Mouse (Mus musculus) ES-CJ7 (cell line): ENCODE measurements around the gene Sgk2.

Experiments used
- DNase-seq: peaks from one replicate; pipeline ENCODE4 v3.0.0; 2011; ENCODE audit warnings: low read depth, low spot score

Gene Sgk2

DNA sequence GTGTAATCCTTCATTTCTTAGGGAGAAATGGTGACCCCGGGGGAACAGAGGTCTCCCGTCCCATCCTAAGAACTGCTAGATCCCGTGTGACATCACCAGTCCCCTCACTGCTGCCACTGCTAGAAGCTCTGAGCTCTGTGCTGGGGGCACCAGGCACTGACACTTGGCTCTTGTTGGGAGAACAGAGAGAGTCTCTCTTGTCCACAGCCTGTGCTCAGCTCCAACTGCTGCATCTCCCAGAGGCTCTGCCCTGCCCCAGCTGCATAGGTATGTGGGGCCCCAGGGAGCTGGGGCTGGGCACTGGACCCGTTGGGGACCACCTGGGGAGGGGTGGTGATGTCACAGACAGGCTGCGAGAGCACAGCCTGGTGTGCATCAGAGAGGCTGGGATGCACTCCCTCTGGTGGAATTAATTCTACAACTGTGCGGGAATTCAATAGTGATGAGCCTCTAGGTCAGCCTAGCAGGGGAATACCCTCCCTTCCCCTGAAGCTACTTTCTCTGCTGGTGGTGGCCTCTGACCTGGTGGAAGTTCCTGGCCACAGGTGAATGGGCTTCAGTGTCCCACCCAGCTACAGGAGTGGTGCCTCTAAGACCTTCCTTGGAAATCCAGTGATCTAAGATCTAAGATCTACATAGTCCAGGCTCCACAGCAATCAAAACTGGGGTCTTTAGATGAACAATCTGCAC is 4.4 kb downstream of the Sgk2 start:
- DNase-seq, result no peak

DNA sequence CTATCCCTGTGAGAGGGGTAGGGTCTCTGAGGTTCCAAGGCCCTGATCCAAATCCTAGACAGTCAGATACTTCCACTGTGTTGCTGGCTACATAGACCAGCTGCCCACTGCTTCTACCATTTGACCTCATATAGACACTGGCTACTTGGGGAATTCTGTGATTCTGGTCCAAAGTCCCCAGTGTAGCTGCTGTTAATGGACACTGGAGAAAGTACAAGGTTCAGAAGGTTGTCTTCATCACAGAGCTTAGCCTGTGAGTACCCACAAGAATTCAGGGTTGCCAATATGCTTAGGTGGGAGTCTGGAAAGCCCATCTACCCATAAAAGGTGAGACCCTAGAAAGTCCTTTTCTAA is 4.9 kb downstream of the Sgk2 start:
- no peak for DNase-seq

DNA sequence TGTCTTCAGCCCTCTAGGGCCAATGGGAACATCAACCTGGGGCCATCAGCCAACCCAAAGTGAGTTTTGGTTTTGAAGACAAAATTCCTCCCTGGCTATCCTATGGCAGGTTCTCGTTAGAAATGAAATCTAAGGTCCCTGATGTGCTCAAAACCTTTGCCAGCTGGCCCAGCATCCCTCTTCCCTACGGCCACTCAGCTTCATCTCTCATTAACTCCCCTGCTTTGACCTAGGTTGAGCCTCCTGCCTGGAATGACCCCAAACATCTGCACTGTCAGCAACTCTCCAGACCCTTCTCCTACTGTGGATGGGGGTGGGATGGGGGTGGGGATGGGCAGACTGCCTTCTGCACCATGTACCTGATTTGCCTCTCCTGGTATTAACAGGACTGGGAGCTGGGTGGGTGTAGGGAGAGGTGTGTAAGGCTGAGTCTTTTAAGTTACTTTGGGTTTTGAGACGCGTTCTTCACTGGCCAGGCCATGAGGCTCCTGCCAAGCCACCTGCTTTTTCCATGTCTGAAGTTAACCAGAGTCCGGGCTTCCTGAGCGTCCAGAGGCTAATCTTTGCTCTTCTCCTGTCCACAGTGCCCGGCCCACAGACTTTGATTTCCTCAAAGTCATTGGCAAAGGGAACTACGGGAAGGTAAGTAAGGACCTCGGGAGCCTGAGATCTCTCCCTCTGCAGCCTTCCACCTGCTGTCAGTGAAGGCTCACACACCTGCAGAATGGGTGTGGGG is 6.9 kb downstream of the Sgk2 start:
- no peak for DNase-seq

DNA sequence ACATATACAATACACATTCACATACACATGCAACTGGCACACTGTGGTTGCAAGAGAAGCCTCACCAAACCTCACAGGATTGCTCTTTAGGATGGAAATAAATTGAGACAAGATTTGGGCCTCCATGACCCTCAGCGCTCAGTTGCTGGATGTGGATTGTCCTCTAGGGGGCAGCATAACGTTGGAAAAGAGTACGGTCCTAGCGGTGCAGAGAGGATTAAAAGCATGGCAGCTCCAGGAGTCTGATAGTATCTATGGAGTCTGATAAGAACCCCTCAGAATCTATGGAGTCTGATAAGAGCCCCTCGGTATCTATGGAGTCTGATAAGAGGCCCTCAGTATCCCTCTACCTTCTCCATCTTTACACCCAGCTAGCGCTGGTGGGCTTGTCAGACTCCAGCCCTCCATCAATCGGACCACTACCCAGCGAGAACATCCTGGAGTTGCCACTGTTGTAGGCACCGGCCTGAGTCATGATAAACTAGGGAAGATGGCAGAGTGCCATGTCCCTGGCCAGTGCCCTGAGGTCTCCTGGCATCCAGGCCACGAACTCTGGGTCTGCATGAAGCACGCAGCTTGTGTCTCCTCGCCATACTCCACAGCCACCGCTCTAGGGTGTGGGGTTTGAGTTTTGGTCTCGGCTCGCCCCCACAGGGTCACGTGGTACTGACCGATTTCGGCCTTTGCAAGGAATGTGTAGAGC is 11.5 kb downstream of the Sgk2 start:
- DNase-seq, result peak; percentile 85

DNA sequence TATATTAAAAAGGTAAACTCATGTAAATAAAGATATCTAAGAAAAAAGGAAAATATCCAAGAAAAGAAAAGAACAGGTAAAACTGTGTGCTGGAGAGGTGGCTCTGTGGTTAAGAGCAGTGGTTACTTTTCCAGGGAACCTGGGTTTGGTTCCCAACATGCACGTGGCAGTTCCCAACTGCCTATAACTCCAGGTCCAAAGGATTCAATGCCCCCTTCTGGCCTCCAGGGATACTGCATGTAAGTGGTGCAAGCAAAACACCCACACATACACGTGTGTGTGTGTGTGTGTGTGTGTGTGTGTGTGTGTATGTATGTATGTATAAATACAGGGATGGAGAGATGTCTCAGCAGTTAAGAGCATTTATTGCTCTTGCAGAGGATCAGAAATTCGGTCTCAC is 12.6 kb downstream of the Sgk2 start:
- peak; percentile 87 for DNase-seq

DNA sequence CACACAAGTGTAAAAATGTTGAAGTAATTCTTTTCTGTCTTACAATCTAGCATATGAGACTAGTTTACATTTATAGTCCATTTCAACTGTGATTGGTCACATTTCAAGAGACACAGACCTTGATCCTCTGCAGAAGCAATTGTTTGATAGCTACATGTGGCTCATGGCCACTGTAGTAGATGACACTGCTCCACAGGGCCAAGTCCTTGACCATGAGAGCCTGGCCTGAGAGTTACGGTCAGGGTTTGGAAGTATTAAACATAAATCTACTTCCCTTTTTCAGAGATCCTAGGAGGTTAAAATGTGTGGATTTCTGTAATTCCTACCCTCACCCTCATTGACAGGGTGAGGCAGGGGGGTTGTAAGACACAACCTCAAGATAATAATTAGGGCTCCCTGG is 13.9 kb downstream of the Sgk2 start:
- no peak for DNase-seq

DNA sequence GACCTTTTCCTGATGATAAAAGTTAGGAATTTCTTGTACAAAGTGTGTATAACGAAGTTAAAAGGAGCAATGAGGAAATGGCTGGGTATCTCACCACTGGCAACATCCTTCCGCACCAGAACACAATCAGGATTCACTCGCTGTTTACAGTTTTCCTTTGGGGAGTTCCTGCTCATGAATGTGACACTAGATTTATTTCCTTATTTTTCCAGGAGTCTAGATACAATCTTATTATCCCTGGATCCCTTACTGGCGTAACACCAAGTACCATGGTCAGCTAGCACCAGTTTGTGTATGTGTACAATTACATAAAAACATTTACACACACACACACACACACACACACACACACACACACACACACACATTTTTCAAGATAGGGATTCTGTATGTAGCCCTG is 20.2 kb downstream of the Sgk2 start:
- DNase-seq, result no peak

DNA sequence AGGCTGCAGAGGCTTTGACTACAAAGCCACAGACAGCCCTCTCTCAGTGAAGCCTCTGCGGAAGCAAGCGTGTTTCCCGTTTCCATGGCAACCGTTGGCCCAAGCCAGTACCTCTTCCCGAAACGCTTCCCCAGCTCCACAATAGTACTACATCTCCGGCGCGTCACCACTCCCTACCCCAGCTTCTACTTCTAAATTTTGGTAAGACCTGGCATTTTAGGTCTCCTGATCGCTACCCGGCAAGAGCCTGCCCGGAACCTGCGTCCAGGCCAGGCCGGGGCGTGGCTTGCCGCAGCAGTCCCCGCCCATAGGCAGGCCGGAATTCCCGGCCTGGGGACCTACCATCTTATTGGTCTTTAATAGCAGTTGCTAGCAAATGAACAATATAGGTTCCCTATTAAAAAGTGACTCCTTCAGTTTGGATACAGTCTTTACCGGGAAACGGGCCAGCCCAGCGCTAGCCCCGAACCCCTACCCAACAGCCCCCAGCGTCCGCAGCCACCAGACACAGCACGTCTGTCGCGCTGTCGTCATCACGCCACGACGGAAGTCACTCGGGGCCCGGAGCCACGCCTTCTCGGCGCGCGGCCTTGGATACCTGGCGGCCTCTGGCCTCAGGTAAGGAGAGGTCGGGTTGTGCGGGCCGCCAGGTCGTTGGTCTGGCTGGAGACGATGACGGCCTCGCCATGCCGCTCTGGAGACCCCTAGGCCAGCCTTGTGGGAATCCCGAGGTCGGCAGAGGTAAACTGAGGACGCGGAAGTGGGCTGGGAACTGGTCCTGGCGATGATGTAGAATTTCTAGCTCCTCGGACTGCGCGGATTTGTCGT is 30.0 kb downstream of the Sgk2 start, which contains the start of gene Ift52:
Gene Ift52, plus strand, starts transcription at position 439 of the 828 bp plus-strand sequence.
- peak; percentile 86 for DNase-seq

DNA sequence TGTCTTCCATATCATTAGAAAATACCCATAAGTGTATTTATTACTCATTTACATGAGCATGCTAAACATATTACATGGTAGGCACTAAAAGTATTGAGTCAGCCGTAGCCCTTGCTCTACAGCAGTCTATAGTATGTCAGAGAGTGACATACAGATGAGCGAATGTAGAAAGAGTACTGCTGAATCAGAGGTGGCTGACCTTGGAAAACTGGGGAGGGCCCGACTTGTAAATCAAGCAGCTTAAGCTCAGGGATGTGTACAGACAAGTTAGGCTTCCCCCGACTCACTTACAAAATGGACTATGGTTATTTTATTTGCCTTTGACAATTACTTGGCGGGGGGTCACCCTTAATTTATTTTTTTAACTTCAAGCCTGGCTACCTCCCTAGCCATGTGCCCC is 44.2 kb downstream of the Sgk2 start:
- peak; percentile 88 for DNase-seq

DNA sequence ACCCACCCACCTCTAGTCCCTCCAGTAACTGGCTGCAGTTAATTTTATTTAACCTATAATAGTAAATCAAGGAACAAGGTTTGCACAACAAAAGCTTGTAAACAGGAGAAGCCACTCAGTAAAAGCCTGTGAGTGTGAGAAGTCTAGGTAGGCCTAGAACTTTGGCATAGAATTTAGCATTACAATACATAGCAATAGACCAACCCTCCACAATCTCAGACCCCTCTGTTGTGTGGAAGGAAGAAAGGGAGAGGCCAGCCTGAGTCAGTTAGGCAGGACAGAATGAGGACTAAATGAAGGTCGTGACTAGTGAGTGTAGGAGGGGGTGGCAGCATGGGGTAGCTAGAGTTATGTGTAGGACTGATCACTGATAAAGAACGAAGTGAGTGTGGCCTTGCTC is 44.6 kb downstream of the Sgk2 start:
- DNase-seq, result peak; percentile 98

DNA sequence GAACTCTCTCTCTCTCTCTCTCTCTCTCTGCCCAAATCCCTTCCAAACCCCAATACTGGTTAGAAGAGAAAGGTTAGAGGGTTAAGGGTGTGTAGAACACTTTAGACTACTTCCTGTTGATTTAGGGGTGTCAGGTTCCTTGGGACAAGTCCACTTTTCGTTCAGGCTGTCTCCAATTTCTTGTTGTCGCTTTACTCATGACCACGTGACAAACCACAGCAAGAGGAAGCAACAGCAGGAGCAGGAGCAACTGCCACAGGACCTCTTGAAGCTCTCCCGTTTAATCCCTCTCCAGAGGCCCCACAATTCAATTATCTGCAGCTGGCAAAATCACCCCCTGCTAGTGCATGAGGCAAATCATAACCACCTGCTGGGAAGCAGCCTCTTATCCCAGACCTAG is 45.5 kb downstream of the Sgk2 start:
- DNase-seq, result peak; percentile 75

DNA sequence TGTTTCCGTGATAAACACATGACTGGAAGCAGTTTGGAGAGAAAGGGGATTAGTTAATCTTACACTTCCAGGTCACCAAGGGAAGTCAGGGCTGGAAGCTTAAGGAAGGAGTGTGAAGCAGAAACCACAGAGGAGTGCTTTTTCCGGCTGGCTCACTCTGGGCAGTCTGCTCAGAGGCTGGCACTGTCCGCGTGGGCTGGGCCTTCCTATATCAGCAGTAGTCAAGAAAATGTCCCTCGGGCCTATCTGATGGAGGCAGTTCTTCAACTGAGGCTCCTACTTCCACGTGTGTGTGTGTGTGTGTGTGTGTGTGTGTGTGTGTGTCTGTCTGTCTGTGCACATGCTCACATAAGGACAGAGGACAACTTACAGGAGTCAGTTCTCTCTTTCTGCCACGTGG is 52.8 kb downstream of the Sgk2 start:
- DNase-seq, result no peak

DNA sequence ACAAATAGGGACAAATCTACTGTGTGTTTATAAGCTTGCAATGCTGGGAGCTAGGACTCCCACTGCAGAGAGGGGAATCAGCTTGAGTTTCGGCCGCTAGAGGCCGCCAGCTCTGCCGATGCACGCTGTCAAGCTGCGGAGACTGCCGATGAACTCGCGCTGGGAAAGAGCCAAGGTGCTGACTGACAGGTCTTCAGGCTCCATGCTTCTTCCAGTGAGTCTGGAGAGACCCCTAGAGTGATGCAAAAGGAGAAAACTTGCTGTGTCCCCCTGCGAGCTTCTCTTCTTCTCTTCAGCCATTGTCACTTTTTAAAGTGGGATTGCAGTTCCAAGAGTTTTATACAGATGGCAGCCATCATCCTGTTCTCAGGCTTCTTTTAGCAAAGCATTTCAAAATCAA is 61.0 kb downstream of the Sgk2 start:
- DNase-seq, result peak; percentile 86

DNA sequence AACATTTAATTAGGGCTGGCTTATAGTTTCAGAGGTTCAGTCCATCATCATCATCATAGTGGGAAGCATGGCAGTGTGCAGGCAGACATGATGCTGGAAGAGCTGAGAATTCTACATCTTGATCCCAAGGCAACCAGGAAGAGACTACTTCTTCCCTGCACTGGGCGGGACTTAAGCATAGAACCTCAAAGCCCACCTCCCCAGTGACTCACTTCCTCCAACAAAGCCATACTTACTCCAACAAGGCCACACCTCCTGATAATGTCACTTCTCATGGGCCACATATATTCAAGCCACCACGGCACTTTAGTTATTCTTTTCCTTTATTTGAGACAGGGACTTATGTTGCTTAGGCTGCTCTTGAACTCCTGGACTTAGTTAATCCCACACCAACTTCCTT is 62.0 kb downstream of the Sgk2 start:
- DNase-seq, result peak; percentile 37

DNA sequence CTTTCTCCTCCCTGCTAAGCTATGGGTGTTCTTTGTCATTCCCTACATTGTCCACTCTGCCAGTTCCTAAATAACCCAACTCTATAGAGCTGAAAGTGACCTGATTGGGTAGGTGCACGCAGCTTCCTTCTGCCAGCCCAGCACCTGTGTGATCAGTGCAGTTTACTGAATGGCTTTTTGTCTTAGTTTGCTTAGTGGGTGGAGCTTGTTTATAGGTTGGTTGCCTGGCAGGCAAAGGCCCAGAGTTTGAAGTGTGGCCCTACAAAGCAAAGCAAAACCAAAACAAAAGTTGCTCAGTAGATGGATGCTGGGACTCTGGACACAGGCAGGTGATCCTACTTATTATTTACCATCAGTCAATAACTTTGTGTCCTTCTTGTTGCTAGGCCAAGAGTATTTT is 64.6 kb downstream of the Sgk2 start:
- peak; percentile 93 for DNase-seq

DNA sequence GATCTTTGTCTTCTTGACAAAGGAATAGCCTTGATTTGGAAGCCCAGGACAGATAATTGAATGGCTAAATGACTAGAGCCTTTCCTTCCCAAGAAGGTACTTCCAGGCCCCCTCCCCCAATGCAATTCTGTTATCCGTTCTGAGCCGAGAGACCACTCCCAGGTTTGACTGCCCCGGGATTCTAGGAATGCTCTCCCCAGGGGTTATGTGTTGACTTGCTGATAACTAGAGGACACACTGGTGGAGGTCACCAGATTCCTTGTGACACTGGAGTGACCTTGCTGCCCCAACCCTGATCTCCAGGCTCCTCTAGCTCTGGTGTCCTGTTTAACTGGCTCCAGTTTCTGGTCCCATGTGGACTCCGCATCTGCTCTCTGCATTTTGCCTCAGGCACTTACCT is 65.0 kb downstream of the Sgk2 start:
- peak; percentile 98 for DNase-seq

DNA sequence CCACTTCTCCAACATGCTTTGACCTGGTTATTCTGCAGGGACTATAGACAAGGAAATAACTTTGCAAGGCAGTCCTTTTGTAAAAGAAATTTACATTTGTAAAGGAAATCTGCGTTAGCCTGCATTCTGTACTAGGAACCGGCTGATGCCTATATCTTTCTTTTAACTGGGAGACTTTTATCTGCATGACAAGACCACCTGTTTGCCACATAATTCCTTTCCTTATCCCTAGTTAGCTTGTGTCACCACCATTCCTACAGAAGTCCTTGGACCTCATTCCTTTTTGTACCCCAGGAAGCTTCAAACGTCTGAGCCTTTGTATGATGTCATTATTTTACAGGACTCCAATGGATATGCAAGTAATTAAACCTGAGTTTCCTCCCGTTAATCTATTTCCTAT is 65.7 kb downstream of the Sgk2 start:
- peak; percentile 59 for DNase-seq

DNA sequence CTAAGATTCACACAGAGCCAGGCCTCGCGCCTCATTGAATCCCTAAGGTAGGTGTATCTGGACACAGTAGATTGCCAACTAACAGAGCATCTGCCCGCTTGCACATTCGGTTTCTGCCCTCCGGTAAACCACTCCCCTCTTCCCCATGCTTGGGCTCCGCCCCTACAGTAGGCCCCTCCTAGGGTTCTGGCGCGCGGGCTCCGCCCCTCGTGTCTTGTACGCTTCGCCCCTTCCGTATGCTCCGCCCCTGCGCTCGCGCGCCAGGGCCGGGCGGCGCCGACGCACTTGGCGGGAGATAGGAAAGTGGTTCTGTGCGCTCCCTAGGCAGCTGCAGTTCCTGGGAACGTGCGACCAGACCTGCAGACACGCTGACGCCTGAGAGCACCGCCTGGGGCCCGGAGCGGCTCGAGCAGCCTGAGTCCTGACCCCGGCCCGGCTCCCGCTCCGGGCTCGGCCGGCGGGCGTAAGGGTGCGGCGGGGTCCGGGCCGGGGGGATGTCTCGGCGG is 67.3 kb downstream of the Sgk2 start, which contains the start of gene Mybl2:
Gene Mybl2, plus strand, starts transcription at position 353 of the 506 bp plus-strand sequence.
- peak; percentile 96 for DNase-seq

DNA sequence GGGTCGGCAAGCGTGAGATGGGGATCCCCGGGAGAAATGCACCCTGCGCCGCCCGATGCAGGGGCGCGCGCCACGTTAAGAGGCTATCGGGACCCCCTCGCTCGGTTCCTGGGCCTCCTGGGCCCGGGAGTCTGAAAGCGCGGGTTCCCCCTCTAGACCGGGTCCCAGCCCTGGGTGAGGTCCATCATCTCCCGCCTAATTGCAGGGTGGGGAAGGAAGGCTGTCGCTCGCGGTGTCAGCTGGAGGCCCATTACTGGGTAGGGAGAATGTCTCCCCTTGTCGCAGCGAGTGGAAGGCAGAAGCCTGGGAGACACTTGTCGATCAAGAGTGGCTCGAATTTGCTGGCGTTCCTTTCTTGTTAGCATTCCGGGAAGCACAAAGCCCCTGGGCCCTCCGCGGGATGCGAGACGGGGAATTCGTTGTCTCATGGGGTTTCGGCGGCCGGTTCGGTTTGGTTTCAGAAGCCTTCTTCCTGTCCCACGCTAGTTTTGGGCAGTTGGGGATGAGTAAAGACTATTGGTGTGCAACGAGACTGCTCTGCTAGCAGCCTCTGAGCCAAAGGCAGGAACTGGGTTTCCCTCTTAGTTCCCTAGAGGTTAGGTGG is 67.9 kb downstream of the Sgk2 start:
- DNase-seq, result peak; percentile 35

DNA sequence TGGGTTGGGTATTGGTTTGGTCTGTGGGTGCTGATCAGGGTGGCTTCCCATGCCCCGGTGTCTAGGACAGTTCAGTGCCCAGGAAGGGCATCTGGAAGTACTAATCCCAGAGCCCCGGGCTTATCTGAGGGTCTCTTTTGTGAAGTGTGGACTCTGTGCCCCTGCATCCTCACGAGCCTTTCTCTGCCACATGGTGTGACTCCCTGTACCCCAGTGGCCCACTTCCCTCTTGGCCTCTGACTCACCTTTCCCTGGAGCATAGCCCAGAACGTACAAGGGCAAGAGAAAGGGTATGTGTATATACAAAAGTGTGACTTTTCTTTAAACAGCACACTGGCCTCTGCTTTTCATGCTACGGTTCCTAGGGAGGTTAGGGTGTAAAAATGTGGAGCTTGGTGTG is 68.6 kb downstream of the Sgk2 start:
- DNase-seq, result no peak

DNA sequence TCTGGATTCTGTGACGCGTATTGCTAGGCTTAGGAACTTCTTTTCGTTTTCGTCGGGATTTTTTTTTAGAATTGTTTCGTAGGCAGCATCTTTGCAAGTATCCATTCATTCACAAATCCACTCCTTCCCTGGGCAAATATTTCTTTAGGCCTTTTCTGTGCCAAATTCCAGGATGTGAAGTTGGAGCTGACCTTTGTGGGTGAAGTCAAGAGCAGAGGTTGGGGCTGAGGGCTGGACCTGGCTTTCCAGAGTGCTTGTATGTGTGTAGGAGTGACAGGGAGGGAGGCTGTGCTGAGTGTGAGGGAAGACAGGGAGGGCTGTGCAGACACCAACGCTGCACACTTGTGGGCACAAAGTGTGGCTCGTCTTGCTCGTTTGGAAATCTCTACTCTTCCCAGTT is 69.5 kb downstream of the Sgk2 start:
- peak; percentile 50 for DNase-seq
